Mouse (Mus musculus) 3134 (cell line): ENCODE measurements around the gene Slit3.

Source experiments
- DNase-seq: peaks from one replicate; pipeline ENCODE4 v3.0.0-alpha.2; 2011; ENCODE audit warnings: low spot score; ENCODE audit not compliant: insufficient read length; ENCODE audit errors: extremely low read depth

Slit3 gene

GRCm38 (mm10) chr11:35607191-35607590 lies 486.2 kb downstream of the Slit3 start:
- DNase-seq: no peak

- no peak for DNase-seq
These were observed 487.8 kb downstream of the Slit3 start for GRCm38 (mm10) chr11:35608794-35609193.

GRCm38 (mm10) chr11:35612262-35612896 lies 491.4 kb downstream of the Slit3 start:
- DNase-seq: no peak

- DNase-seq: no peak
These were observed 493.5 kb downstream of the Slit3 start for GRCm38 (mm10) chr11:35614530-35614929.

GRCm38 (mm10) chr11:35619421-35619820 lies 498.4 kb downstream of the Slit3 start:
- DNase-seq: no peak

GRCm38 (mm10) chr11:35622736-35623135 lies 501.7 kb downstream of the Slit3 start:
- DNase-seq: no peak

- DNase-seq: no peak
These were observed 503.7 kb downstream of the Slit3 start for GRCm38 (mm10) chr11:35624515-35625270.

GRCm38 (mm10) chr11:35625576-35625975 lies 504.6 kb downstream of the Slit3 start:
- DNase-seq: no peak

GRCm38 (mm10) chr11:35626161-35626885 lies 505.3 kb downstream of the Slit3 start:
- DNase-seq: no peak

- no peak for DNase-seq
These were observed 506.8 kb downstream of the Slit3 start for GRCm38 (mm10) chr11:35627815-35628214.

- no peak for DNase-seq
These were observed 511.2 kb downstream of the Slit3 start for GRCm38 (mm10) chr11:35632262-35632661.

GRCm38 (mm10) chr11:35637102-35637501 lies 516.1 kb downstream of the Slit3 start:
- no peak for DNase-seq

GRCm38 (mm10) chr11:35638862-35639384 lies 517.9 kb downstream of the Slit3 start:
- DNase-seq: no peak

- DNase-seq: no peak
These were observed 518.4 kb downstream of the Slit3 start for GRCm38 (mm10) chr11:35639428-35639827.

GRCm38 (mm10) chr11:35651286-35651685 lies 530.3 kb downstream of the Slit3 start:
- no peak for DNase-seq

GRCm38 (mm10) chr11:35655836-35656235 lies 534.8 kb downstream of the Slit3 start:
- no peak for DNase-seq

GRCm38 (mm10) chr11:35657582-35657981 lies 536.6 kb downstream of the Slit3 start:
- no peak for DNase-seq

GRCm38 (mm10) chr11:35660967-35661366 lies 539.9 kb downstream of the Slit3 start:
- no peak for DNase-seq

GRCm38 (mm10) chr11:35662945-35663344 lies 541.9 kb downstream of the Slit3 start:
- no peak for DNase-seq

GRCm38 (mm10) chr11:35663661-35664060 lies 542.6 kb downstream of the Slit3 start:
- no peak for DNase-seq

- DNase-seq: no peak
These were observed 544.0 kb downstream of the Slit3 start for GRCm38 (mm10) chr11:35664991-35665390.
